Mouse (Mus musculus) spleen, embryonic (tissue): ENCODE data around the gene Nudt7.

Source experiments
- CTCF ChIA-PET: fragments of 350-600 bp; sonication (Branson Sonifier 250); formaldehyde crosslinking; loops from one replicate; lab custom pipeline; 2022; lab: Charles Lee

The Nudt7 gene

DNA sequence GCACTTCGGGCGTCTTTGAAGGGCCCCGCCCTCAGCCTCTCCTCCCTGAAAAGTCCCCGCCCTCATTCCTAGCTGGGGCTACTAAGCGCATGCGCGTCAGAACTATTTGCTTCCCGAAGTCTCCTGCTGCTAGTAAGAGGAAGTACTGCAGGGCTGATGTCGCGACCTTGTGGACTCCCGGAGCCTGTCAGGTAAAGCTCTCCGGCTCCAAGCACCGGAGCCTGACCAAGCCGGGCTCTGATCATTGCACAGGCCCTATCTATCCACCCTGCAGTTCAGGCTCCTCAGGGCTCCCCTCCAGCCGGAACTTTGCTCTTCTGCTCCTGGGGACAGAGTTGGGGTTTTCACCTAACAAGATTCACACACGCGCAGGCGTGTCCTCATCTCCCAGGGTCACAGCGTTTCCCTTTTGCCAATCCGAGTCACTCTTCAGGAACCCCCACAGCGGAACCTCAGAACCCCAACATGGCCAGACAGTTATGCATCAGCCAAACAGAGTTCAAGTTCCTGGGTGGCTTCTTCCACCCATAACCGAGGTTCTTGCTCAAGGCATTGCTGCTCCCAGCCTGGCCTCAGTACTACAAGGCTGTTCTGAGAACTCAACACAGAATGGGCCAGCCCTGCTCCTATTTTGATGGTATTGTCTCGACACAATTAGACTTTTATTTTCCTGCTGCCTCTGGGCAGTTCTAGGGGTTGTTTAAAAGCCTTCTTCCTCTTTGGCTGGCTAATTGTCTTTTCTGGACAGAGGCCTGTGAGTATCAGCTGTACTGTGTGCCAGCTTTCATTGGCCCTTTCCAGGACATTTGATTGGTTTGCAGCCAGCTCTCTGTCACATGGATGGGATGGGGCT is at the start of gene Nudt7:
Gene Nudt7, plus strand, starts transcription at position 48 of the 853 bp plus-strand sequence.
- CTCF ChIA-PET: interaction anchor here (0.5 to 0.8 kb wide), 2 partner anchors 11 to 305 kb away, joined by 3 to 7 read pairs; no protein-coding TSS in a partner anchor

DNA sequence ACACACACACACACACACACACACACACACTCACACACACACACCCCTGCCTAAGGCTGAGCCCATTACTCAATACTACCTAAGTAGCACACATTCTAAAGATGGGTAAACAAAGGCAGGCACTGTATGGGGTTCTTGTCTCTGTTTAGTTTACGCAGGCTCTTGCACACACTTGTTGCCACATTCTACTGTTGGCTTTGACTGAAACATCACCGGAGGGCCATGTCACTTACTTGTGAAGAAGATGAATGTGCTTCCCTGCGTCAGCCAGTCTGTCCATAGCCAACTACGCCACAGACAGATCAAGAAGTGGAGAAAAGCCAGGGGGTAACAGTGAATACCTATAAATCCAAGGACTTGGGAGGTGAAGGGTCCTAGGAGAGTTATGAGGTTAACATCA is 45.4 kb upstream of the Nudt7 start:
- CTCF ChIA-PET: no interaction called here

DNA sequence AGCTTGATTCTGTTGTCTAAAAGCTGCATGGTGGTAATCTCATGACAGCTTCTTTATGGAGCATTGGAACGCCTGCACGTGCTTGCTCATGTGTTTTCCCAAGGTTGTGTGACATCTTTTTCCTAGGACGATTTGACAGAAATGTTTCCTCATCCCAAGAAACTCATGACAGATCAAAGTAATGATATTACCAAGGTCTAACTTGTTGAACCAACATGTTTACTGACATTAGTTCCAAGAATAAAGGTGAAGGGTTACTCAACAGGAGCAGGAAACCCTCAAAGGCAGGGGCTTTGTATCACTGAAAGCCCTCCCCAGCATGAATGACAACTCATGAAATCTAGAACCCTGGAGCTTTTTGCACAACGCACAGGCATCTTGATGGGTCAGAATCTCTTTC is 42.6 kb upstream of the Nudt7 start:
- CTCF ChIA-PET: no interaction called here

DNA sequence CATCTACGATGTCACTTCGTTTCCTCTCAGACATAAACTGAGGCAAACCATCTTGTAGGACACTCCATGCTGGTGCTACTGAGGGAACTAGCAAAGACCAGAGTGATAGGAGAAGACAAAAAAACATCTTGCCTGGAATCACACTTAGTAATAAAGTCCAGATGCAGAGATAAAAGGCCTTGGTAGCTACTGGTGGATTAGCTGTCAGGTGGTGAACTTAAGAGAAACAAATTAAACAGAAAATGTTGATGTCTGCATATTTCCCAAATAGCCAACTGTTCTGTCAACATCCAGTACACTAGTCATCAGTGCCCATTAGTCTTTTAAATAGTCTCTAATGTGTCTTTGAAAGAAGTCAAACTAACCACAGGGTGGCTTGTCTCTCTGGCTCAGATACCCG is 40.0 kb upstream of the Nudt7 start:
- CTCF ChIA-PET: no interaction called here

DNA sequence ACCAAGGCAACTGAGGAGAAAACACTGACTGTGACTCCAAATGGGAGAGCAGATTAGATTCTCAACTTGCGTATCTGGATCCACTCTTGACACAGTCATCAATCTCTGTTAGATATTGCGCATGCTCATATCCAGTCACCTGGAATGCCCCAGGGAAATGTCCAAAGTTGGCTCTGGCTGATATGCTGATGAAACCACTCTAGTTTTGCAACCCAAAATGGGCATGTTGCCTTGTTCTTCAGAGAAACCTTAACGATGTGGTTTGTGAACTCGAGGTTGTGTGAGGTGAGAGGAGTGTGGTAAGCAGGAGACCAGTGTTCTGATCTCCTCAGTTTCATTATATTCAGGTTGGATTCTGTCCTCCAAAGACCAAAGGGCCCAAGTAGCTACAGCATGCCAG is 38.8 kb upstream of the Nudt7 start:
- CTCF ChIA-PET: no interaction called here

DNA sequence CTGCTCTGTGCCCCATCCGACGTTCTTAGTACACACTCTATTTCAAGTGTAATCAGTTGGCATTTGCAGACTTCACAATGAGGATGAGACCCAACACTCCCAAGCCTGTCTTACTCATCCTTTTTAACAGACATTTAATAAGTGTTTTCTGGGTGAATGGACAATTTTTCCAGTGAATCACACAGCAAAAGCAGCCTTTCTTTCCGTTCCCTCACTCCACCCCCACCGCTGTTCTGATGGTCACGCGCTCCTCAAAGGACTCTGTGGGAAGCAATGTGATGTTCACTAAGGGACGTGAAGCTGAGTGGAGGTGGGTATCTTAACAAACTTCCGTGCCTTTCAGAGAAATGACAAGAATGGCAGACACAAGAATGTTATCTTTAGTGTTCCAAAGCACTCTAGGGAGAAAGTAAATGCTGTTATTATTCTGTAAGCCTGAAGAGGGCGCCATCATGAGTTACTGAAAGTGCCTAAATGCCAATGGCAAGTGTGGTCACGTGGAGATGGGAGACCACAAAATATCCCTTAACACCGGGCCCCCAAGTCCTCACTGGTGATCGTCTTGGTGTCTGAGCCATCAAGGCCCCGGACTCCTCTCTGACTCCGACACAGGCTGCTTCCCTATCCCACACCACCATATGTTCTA is 32.7 kb upstream of the Nudt7 start:
- CTCF ChIA-PET: no interaction called here

DNA sequence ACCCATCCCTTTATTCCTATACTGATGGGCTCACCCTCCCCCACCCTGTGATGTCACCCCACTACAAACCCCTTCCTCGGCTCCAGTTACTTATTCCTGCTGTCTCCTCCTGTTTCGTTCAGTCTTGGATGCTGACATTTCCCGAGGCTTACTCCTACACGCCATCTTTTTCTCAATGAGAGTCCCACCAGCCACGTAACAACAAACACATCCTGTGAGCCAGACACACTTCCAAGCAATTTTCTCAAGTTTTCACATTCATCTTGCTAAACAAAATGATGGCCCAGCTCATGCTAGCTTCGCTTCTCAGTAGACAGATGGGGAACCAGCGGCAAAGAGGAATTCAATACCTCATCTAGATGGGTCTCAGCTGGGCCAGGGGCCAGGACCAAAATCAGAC is 30.0 kb upstream of the Nudt7 start:
- CTCF ChIA-PET: no interaction called here

DNA sequence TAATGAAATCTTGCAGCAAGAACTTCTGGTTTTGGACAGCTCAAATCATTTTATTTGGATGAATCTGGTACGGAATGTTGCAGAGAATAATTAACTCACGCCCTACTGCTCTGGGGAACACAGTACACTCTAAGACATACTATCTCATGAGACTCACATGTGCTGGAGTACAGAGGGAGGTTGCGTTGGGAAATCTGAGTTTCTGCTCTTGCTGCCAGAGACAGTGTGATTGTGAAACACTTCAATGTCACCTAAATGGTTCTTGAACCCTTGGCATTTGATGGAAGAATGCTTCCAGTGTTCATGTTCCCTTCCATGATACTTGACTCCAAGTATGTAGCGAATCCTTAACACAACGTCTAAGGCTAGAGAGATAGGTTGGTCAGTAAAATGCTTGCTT is 27.4 kb upstream of the Nudt7 start:
- CTCF ChIA-PET: no interaction called here

DNA sequence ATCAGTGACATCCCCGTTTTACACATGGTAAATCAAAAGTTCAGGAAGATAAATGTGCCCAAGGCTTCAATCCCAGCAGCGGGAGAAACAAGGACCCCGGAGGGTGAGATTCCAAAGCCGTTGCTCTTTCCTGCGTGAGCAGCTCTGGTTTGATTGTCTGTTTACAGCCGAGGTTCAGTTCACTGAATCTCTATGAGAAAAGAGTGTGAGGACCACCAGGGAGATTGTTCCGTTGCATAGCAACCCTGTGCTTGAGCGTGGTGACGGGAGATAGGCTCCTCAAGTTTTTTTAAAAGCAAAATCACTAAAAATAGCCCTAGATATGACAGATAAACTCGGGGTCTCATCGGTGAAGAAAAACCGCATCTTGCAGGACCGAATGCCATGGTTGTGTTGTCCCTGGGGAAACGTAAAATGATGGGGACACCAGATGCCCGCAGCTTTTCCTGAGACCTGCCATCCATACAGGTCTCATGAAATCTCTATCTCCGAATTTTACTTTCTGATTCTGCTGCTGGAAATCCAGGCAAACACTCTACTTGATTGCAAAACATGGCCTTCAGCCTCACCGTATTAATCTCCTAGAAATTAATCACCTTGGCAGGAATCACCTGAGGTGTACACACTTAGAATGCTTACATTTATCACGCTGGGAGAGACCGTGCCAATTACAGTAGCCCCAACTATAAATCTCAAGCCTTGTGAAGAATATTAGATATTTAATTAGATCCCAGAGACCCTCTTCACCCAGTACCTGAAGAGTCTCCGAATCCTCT is 23.8 kb upstream of the Nudt7 start:
- CTCF ChIA-PET: no interaction called here

DNA sequence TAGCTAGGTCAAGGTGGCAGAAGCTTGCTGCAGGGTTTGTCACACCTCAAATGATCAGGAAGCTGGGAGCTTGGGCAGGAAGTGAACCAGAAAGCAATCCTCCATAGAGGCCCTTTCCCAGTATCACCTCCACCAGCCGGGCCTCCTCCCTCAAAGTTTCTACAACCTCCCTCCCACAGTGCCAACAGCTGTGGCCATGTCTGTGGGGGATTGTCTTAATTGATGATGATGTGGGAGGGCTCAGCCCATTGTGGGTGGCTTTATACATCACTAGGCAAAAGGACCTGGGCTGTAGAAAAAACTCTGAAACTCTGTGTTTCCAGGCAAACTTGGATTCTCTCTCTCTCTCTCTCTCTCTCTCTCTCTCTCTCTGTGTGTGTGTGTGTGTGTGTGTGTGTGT is 18.3 kb upstream of the Nudt7 start:
- CTCF ChIA-PET: no interaction called here

DNA sequence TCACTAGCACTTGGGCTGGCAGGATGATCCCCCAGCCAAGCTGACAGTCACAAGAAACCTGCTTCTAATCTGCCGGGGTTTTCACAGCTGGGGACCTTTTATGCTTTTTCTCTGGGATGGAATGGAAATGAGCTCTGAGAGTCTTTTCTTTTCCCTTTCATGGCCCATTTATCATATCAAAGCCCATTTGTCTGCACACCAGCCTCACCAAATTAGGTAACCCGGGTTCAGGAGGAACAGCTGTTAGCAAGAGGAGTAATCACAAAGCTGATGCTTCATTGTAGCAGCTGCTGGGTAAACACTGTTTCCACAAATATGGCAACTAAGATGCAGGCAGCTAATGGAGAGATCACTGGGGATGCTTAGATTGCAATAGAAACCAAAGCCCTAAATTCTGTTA is 17.3 kb upstream of the Nudt7 start:
- CTCF ChIA-PET: no interaction called here

DNA sequence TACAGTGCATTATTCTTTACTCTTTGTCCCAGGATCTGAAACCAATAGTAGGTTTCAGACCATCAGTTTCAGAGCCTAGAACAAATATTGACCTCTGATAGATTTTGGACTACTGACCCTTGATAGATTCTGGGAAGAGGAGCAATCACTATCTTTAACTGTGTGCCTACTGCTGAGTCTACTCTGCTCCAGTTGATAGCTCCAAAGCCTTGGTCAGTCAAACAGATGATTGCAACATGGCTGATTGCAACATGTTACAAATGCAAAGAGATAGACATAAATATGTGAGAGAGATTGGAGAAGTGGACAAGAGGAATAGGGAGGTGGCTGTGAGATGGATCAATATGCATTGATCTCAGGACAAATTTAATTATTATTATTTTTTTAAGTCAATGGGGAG is 15.9 kb upstream of the Nudt7 start:
- CTCF ChIA-PET: no interaction called here

DNA sequence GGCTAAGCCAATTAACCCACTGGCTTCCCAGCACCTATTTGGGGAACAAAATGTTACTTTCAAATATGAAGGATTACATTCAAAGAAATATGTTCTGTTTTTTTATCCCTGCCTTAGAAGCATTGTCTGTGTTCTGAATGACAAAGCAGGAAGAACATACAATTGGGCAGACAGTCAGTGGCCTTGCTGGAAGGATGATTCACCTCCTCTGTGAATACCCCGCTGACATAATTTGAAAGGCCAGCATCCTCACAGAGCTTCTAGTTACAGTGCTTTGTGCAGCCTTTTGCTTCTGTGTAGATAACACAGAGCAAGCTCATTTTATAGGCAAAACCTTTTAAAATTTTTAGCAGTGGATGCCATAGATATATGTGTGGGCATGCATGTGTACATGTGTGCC is 11.6 kb upstream of the Nudt7 start:
- CTCF ChIA-PET: no interaction called here

DNA sequence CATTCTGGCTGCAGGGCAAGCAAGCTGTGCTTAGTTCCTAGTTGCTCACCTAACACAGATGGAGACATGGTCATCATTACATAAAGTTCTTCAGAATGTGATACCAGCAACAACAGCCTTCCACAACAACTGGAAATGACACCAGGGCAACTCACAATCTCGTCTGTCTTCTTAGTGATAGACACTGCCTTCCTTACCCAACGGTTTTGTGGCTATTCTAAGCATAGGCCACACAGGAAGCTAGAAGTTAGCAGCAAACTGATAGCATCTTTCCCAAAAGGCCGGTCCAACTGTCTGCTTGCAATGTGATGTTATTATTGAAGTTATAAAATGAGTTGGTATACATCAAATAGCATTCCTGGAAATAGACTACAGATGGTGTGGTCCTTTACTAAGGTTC is 9.7 kb upstream of the Nudt7 start:
- CTCF ChIA-PET: no interaction called here

DNA sequence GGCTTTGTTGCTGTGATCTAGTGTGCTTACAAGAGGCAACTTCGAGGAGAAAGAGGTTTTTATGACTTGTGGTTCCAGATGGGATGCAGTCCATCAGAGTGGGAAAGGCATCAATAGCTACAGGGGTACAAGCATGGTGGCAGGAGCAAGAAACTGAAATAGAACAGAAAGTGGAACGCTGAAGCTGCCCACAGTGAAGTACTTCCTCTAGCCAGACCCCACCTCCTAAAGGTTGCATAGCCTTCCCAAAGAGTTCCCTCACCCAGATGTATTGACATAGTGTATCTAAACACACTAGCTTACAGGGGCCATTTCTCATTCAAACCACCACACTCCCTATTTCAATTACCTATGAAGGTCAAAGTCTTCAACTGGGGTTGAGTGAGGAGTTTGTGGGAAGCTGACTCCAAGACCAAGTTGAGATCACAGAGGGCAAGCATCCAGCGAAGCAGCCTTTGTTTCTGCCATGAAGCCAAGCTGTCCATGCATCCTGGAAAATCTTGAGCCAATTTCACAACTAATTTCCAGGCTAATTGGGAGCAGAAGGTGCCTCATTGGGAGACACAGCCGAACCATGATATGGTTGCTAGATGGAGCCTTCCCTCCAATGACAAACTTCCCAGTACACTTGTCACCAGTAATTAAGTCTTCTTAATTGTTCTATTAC is 9.1 kb upstream of the Nudt7 start:
- CTCF ChIA-PET: no interaction called here

DNA sequence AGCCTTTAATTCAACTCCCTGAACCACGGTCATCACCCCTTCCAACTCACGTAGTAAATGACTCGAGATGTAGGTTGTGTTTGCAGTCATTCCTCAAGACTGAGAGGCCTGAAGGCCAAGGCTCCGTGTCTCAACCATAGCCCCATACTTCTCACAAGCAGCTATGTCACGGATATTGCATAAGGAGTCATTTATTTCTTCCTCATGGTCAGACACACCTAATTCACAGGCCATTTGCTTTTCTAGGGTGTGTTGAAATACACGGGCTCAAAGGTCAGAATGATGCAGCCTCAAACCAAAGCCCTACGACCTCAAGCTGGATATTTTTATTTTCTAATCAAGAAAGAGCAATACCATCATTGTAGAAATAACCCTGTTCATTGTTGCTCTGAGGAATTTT is 2.5 kb upstream of the Nudt7 start:
- CTCF ChIA-PET: no interaction called here

DNA sequence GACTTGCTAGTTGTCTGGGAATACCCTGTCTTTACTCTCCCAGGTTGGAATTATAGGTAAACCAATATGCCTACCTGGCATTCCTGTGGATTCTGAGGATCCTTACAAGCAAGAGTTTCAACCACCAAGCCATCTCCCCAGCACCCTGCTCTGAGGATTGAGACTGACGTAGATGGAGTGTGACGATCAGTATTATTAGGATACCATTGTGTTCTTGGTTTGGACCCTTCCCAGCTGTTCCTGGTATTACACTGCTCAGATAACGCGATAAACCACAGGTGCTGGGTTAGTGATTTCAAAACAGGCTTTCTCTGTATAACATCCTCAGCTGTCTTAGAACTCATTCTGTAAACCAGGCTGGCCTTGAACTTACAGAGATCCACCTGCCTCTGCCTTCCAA is 1.9 kb upstream of the Nudt7 start:
- CTCF ChIA-PET: no interaction called here

DNA sequence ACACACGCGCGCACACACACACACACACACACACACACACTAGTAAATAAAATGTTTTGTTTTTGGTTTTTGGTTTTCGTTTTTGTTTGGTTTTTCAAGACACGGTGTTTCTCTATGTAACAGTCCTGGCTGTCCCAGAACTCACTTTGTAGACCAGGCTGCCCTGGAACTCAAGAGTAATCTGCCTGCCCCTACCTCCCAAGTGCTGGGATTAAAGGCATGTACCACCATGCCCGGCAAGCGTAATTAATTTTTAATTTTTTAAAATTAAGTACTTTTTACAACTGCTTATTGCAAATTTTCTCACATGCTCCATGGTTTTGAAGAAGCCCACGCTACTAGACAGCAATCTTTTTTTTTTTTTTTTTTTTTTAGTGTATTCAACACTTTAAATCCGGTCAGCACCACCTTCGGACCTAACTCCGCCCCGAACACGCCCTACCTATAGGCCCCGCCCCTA is 277 bp upstream of the Nudt7 start:
- CTCF ChIA-PET: no interaction called here

DNA sequence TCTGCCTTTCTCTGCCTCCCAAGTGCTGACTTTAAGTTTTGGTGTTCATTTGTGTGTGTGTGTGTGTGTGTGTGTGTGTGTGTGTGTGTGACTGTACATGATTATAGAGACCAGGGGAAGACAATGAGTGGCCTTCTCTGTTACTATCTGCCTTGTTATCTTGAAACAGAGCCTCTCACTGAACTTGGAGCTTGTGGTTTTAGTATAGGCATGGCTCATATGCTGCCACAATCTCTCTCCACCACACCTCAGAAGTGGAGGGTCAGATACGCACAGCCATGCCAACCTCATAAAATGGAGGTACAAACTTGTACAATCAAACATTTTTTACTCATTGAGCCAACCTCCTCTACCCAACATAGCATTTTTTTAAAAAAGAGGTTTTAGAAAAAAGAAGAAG is 3.4 kb downstream of the Nudt7 start:
- CTCF ChIA-PET: no interaction called here

DNA sequence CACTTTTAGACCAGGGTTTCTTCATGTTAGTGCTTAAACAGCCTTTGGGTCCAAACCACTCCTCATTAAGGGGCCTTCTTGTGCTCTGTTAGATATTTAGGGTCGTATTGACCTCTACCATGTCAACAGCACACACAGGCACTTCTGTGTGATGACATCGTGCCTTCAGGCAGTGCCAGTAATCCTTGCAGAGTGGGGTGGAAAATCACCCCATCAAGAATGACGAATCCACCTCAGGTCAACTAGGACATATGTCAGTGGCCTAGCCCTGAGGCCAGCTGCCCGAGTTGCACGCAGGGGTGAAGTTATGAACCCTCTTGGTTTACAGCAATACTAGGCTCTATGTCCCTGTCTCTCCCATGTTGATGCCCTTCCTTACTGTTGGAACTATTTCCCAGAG is 3.8 kb downstream of the Nudt7 start:
- CTCF ChIA-PET: no interaction called here

DNA sequence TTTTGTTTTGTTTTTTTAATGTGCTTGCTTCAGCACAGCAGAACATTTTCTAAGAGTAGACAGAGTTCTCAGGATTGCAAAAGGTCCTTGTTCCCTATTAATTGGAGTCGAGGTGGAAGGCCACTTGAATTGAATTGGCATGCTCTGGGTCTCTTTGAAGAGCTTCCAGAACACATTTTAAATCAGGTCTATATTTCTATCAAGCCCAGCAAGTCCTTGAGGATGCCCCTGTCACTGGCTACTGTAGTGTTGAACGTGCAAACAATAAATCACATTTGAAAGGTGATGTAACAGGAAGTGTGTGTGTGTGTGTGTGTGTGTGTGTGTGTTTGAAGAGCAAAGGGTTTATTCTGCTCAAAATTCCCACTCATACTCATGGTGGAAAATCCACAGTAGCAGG is 7.1 kb downstream of the Nudt7 start:
- CTCF ChIA-PET: no interaction called here

DNA sequence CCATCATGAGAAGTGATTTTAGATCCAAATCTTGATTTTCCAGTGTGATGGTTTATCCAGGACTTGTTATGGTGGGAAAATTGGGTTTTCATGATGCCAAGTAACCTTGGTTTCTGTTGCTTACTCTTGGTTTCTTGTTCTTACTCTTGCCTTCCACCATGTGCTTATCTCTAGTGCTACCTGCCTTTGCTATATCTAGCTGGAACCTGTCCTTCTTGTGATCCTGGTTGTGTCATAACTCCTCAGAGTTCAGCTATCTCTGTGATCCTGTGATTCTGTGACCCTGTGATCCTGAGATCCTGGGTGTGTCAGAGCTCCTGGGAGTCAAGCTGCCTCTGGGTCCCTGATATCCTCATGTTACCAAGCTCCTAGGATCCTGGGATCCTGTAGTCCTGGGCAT is 8.8 kb downstream of the Nudt7 start:
- CTCF ChIA-PET: no interaction called here
